Comparison of ENCODE assay signal across 20 mouse cellular contexts in genomic region chr2:52966227-52966626, GRCm38 (mm10).
DNase-seq lines count a peak whose midpoint lies in the region; ATAC-seq and TF ChIP-seq lines count a peak whose summit lies in the region.
"Had no signal": no experiment of that assay in that cellular context is flagged by ENCODE, and none has a peak within 500 bp of the region (broad histone marks: within the 10 kb centered on the region; RNA-seq: fewer than 3 reads in every experiment).

No protein-coding gene starts in this region.

- H3K9ac ChIP-seq in embryonic facial prominence, embryonic 12.5 days, result no peak overlapping the region
- H3K9ac ChIP-seq in kidney, embryonic 15.5 days, result no peak overlapping the region
- H3K9ac ChIP-seq in embryonic facial prominence, embryonic 14.5 days (ENCODE audit: low read depth, low read length), result no peak overlapping the region
- no peak overlapping the region for H3K9ac ChIP-seq in midbrain, embryonic 13.5 days (replicated peaks)
- H3K9ac ChIP-seq: hindbrain, embryonic 12.5 days; neural tube, embryonic 12.5 days had no signal

- 0 out of 2 replicates have a peak overlapping the region, but pooled peaks have one; percentile 13 for H3K27ac ChIP-seq in embryonic facial prominence, embryonic 12.5 days
- H3K27ac ChIP-seq in embryonic facial prominence, embryonic 10.5 days (replicated peaks), result no peak overlapping the region
- peak overlapping the region; percentile 66 for H3K27ac ChIP-seq in kidney, embryonic 15.5 days
- no peak overlapping the region for H3K27ac ChIP-seq in kidney, adult 2 months (ENCODE audit: insufficient read depth, low read depth, low read length)
- H3K27ac ChIP-seq in embryonic facial prominence, embryonic 14.5 days (replicated peaks; ENCODE audit: low read depth, low read length), result no peak overlapping the region
- H3K27ac ChIP-seq in midbrain, embryonic 13.5 days, result no peak overlapping the region
- H3K27ac ChIP-seq: heart, adult 2 months; hindbrain, embryonic 12.5 days; neural tube, embryonic 12.5 days had no signal

- DNase-seq in embryonic facial prominence, embryonic 10.5 days (ENCODE audit: low spot score), result no peak
- DNase-seq in kidney, adult 2 months, result no peak
- peak; percentile 56 for DNase-seq in A20 (ENCODE audit: low read depth, low spot score)
- peak; percentile 51 for DNase-seq in embryonic facial prominence, embryonic 14.5 days (ENCODE audit: low spot score)
- no peak for DNase-seq in testis, postnatal 10 days (ENCODE audit: low spot score)
- DNase-seq: adrenal gland, postnatal 10 days; gastrocnemius, postnatal 25 days; heart, adult 2 months; kidney, postnatal 4 days; layer of hippocampus, adult 9-11 months; midbrain, embryonic 14.5 days; right cerebral cortex, postnatal 14 days had no signal

- no peak overlapping the region for H3K4me3 ChIP-seq in embryonic facial prominence, embryonic 12.5 days
- H3K4me3 ChIP-seq in embryonic facial prominence, embryonic 10.5 days, result no peak overlapping the region
- H3K4me3 ChIP-seq in kidney, embryonic 15.5 days (replicated peaks), result no peak overlapping the region
- no peak overlapping the region for H3K4me3 ChIP-seq in kidney, adult 2 months (ENCODE audit: insufficient read depth, low read depth, low read length)
- no peak overlapping the region for H3K4me3 ChIP-seq in embryonic facial prominence, embryonic 14.5 days (ENCODE audit: low read depth, low read length)
- H3K4me3 ChIP-seq in midbrain, embryonic 13.5 days (replicated peaks), result no peak overlapping the region
- H3K4me3 ChIP-seq: heart, adult 2 months; hindbrain, embryonic 12.5 days; neural tube, embryonic 12.5 days had no signal

- no peak for ATAC-seq in embryonic facial prominence, embryonic 12.5 days (ENCODE audit: insufficient number of reproducible peaks, insufficient read depth, low FRiP score, low TSS enrichment)
- peak; percentile 69 for ATAC-seq in kidney, embryonic 15.5 days (replicated peaks; ENCODE audit: low FRiP score)
- no peak for ATAC-seq in embryonic facial prominence, embryonic 14.5 days (ENCODE audit: low read depth)
- no peak for ATAC-seq in midbrain, embryonic 13.5 days
- ATAC-seq: forebrain, embryonic 14.5 days; intestine, postnatal 0 days had no signal

- no peak for TF ChIP-seq CTCF in kidney, adult 2 months (conservative IDR thresholded peaks at IDR 0.05; ENCODE audit: insufficient read depth, insufficient read length, low read depth, low read length)

- WGBS in embryonic facial prominence, embryonic 12.5 days, result 80% methylated on average over 5 of the region's 5 CpGs
- WGBS in embryonic facial prominence, embryonic 10.5 days, result 82% methylated on average over 5 of the region's 5 CpGs
- 30% methylated on average over 5 of the region's 5 CpGs for WGBS in kidney, embryonic 15.5 days
- 49% methylated on average over 5 of the region's 5 CpGs for WGBS in kidney, adult 2 months
- WGBS in embryonic facial prominence, embryonic 14.5 days, result 57% methylated on average over 5 of the region's 5 CpGs
- WGBS in midbrain, embryonic 13.5 days, result 85% methylated on average over 5 of the region's 5 CpGs

- no peaks in the 10 kb centered on the region for H3K27me3 ChIP-seq in embryonic facial prominence, embryonic 12.5 days
- no peaks in the 10 kb centered on the region for H3K27me3 ChIP-seq in embryonic facial prominence, embryonic 10.5 days (replicated peaks; ENCODE audit: low read depth, poor library complexity, severe bottlenecking)
- no peaks in the 10 kb centered on the region for H3K27me3 ChIP-seq in kidney, embryonic 15.5 days
- H3K27me3 ChIP-seq in kidney, adult 2 months (replicated peaks; ENCODE audit: control insufficient read depth, insufficient read depth, low read length), result no peaks in the 10 kb centered on the region
- no peaks in the 10 kb centered on the region for H3K27me3 ChIP-seq in embryonic facial prominence, embryonic 14.5 days (replicated peaks; ENCODE audit: control insufficient read depth, insufficient read depth, low read length)
- no peaks in the 10 kb centered on the region for H3K27me3 ChIP-seq in midbrain, embryonic 13.5 days
- H3K27me3 ChIP-seq: hindbrain, embryonic 12.5 days; neural tube, embryonic 12.5 days had no signal

- H3K9me3 ChIP-seq in embryonic facial prominence, embryonic 12.5 days, result no peaks in the 10 kb centered on the region
- no peaks in the 10 kb centered on the region for H3K9me3 ChIP-seq in embryonic facial prominence, embryonic 10.5 days
- H3K9me3 ChIP-seq in kidney, embryonic 15.5 days (replicated peaks), result no peaks in the 10 kb centered on the region
- H3K9me3 ChIP-seq in embryonic facial prominence, embryonic 14.5 days (ENCODE audit: control insufficient read depth, low read length), result no peaks in the 10 kb centered on the region
- H3K9me3 ChIP-seq in midbrain, embryonic 13.5 days, result no peaks in the 10 kb centered on the region
- H3K9me3 ChIP-seq: G1E; hindbrain, embryonic 12.5 days; neural tube, embryonic 12.5 days had no signal

- TF ChIP-seq POLR2A in kidney, adult 2 months (IDR thresholded peaks at IDR 0.05; ENCODE audit: low read depth, low read length), result no peak

- no peak overlapping the region for H3K4me2 ChIP-seq in embryonic facial prominence, embryonic 12.5 days (replicated peaks)
- no peak overlapping the region for H3K4me2 ChIP-seq in kidney, embryonic 15.5 days
- H3K4me2 ChIP-seq in embryonic facial prominence, embryonic 14.5 days (ENCODE audit: low read depth, low read length), result no peak overlapping the region
- no peak overlapping the region for H3K4me2 ChIP-seq in midbrain, embryonic 13.5 days (replicated peaks)
- H3K4me2 ChIP-seq: hindbrain, embryonic 12.5 days; neural tube, embryonic 12.5 days had no signal

- H3K4me1 ChIP-seq in embryonic facial prominence, embryonic 12.5 days, result peaks cover 64% of the 10 kb centered on the region
- peaks cover 73% of the 10 kb centered on the region for H3K4me1 ChIP-seq in embryonic facial prominence, embryonic 10.5 days
- peaks cover 63% of the 10 kb centered on the region for H3K4me1 ChIP-seq in kidney, embryonic 15.5 days
- H3K4me1 ChIP-seq in kidney, adult 2 months (ENCODE audit: control insufficient read depth, insufficient read depth, low read length), result peaks cover 13% of the 10 kb centered on the region
- peaks cover 57% of the 10 kb centered on the region for H3K4me1 ChIP-seq in embryonic facial prominence, embryonic 14.5 days (ENCODE audit: control insufficient read depth, insufficient read depth, low read length)
- peaks cover 26% of the 10 kb centered on the region for H3K4me1 ChIP-seq in midbrain, embryonic 13.5 days (replicated peaks)

- H3K36me3 ChIP-seq in embryonic facial prominence, embryonic 12.5 days, result no peaks in the 10 kb centered on the region
- no peaks in the 10 kb centered on the region for H3K36me3 ChIP-seq in embryonic facial prominence, embryonic 10.5 days (replicated peaks)
- no peaks in the 10 kb centered on the region for H3K36me3 ChIP-seq in kidney, embryonic 15.5 days
- H3K36me3 ChIP-seq in kidney, adult 2 months (ENCODE audit: control insufficient read depth, insufficient read depth, low read length), result no peaks in the 10 kb centered on the region
- no peaks in the 10 kb centered on the region for H3K36me3 ChIP-seq in embryonic facial prominence, embryonic 14.5 days (ENCODE audit: control insufficient read depth, insufficient read depth, low read length)
- no peaks in the 10 kb centered on the region for H3K36me3 ChIP-seq in midbrain, embryonic 13.5 days
- H3K36me3 ChIP-seq: G1E; hindbrain, embryonic 12.5 days; neural tube, embryonic 12.5 days had no signal

Comparison
In these comparisons a context has a peak if more than half of its experiments do, and no peak if none do; other contexts are left out.
1. H3K27ac ChIP-seq: peak in embryonic facial prominence, embryonic 12.5 days (single experiment) and kidney, embryonic 15.5 days (single experiment); none in embryonic facial prominence, embryonic 10.5 days (single experiment), kidney, adult 2 months (single experiment), embryonic facial prominence, embryonic 14.5 days (single experiment) and midbrain, embryonic 13.5 days (single experiment).
2. DNase-seq: peak in A20 (single experiment) and embryonic facial prominence, embryonic 14.5 days (single experiment); none in embryonic facial prominence, embryonic 10.5 days (single experiment), kidney, adult 2 months (single experiment) and testis, postnatal 10 days (single experiment).